In the genomic region with DNA sequence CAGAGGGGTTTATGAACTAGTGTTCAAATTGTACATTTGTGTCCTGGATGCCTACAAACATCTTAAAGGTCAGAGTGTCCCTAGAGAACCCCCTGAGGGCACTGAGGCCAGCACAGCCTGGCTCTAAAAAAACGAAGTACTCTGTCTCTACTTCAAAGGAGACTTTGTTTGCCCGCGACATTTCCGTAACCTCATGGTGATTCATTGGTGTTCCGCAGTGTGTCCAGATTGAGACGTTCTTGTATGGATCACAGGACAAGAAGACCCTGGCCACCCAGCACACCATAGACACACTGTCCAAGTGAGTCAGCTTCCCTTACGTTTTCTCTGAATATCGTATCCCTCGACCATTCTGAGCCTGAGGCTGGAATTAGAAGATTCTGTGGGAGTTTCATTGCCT, we compare ENCODE assay signal across 23 mouse cellular contexts. TPM values are rescaled to one million over a fixed set of nuclear protein-coding genes. Genes with fewer than 3 reads are reported as not detected.
"Had no signal": no experiment of that assay in that cellular context is flagged by ENCODE, and none has a peak within 500 bp of the region (broad histone marks: within the 10 kb centered on the region; RNA-seq: fewer than 3 reads in every experiment).

No protein-coding gene starts in this region.

- H3K9me3 ChIP-seq: lung, embryonic 15.5 days; midbrain, embryonic 10.5 days; midbrain, embryonic 12.5 days; neural tube, embryonic 13.5 days; neural tube, embryonic 15.5 days had no signal

- DNase-seq: liver, postnatal 0 days; lung, adult 2 months; lung, postnatal 14 days; lung, postnatal 36 days; midbrain, embryonic 14.5 days; right cerebral cortex, adult 18-20 months; right cerebral cortex, postnatal 25 days; right cerebral cortex, postnatal 4 days; spleen, adult 18-20 months; thymus, adult 2 months; thymus, postnatal 25 days; thymus, postnatal 4 days had no signal

- H3K9ac ChIP-seq: liver, postnatal 0 days; lung, embryonic 15.5 days; midbrain, embryonic 12.5 days; neural tube, embryonic 13.5 days; neural tube, embryonic 15.5 days had no signal

- H3K36me3 ChIP-seq: neural tube, embryonic 15.5 days had no signal

- H3K4me2 ChIP-seq: lung, embryonic 15.5 days; midbrain, embryonic 12.5 days; neural tube, embryonic 13.5 days; neural tube, embryonic 15.5 days had no signal

- ATAC-seq: liver, postnatal 0 days; lung, postnatal 0 days; midbrain, embryonic 16.5 days had no signal

- H3K27me3 ChIP-seq: lung, embryonic 15.5 days; megakaryocyte, embryonic 14.5 days; midbrain, embryonic 12.5 days; neural tube, embryonic 13.5 days; neural tube, embryonic 15.5 days had no signal

- H3K4me1 ChIP-seq: megakaryocyte, embryonic 14.5 days; midbrain, embryonic 12.5 days; neural tube, embryonic 13.5 days; neural tube, embryonic 15.5 days had no signal

- H3K27ac ChIP-seq: lung, embryonic 15.5 days; macrophage; midbrain, embryonic 10.5 days; midbrain, embryonic 12.5 days; neural tube, embryonic 13.5 days; neural tube, embryonic 15.5 days had no signal

- H3K4me3 ChIP-seq: lung, embryonic 15.5 days; megakaryocyte, embryonic 14.5 days; midbrain, embryonic 10.5 days; midbrain, embryonic 12.5 days; myocyte; neural tube, embryonic 13.5 days; neural tube, embryonic 15.5 days had no signal

RNA-seq across cellular contexts. Expression of gene Synm, which starts 34.5 kb away (rescaled TPM):
- total RNA-seq: megakaryocyte progenitor cell, adult 5-6 weeks had no signal
- polyA plus RNA-seq: macrophage had no signal
